Mouse (Mus musculus): ENCODE data around the gene 4930578C19Rik. TPM values are rescaled to one million over a fixed set of nuclear protein-coding genes. Genes with fewer than 3 reads are reported as not detected.
A peak's percentile ranks its signal among the peaks of the same experiment; 100 is the strongest.
"Not testable (repeated sequence)": the region's sequence is repeated elsewhere in the genome, so short reads cannot be mapped to it uniquely, and the experiment has no call there.

Gene 4930578C19Rik
- 1 to 10 TPM; 1.1 to 1.3 TPM for total RNA-seq (2021)

GRCm38 (mm10) chrX:18461198-18461601 lies at the start of gene 4930578C19Rik:
Gene 4930578C19Rik, minus strand, starts transcription at chrX:18461397.
- intact Hi-C loops (cut with DNase I), result no loop called here
- DNase-seq (ENCODE audit: low spot score in 2 of 2), result no peak

GRCm38 (mm10) chrX:18467690-18468089 lies 6.5 kb upstream of the 4930578C19Rik start:
- no peak for DNase-seq (ENCODE audit: low spot score in 2 of 2)
- intact Hi-C loops (cut with DNase I), result no loop called here

- intact Hi-C loops (cut with DNase I), result no loop called here
- no peak for DNase-seq (ENCODE audit: low spot score in 2 of 2)
Measured at GRCm38 (mm10) chrX:18462879-18463278, 1.7 kb upstream of the 4930578C19Rik start.

GRCm38 (mm10) chrX:18451559-18451958 lies 9.6 kb downstream of the 4930578C19Rik start:
- intact Hi-C loops (cut with DNase I), result no loop called here
- DNase-seq (ENCODE audit: low spot score in 2 of 2), result peak in 1 of 2 experiments; percentile 8

- intact Hi-C loops (cut with DNase I), result loop anchor here (2.0 kb wide), 1 partner anchor 281 kb away; no protein-coding TSS in a partner anchor
- peak; percentile 62 to 81 for DNase-seq (ENCODE audit: low spot score in 2 of 2)
Measured at GRCm38 (mm10) chrX:18442066-18442465, 19.1 kb downstream of the 4930578C19Rik start.

GRCm38 (mm10) chrX:18425451-18425850 lies 35.7 kb downstream of the 4930578C19Rik start:
- DNase-seq (ENCODE audit: low spot score in 2 of 2), result no peak
- intact Hi-C loops (cut with DNase I), result no loop called here

GRCm38 (mm10) chrX:18423206-18423605 lies 38.0 kb downstream of the 4930578C19Rik start:
- DNase-seq (ENCODE audit: low spot score in 2 of 2), result peak in 1 of 2 experiments; percentile 33
- intact Hi-C loops (cut with DNase I), result loop anchor here (5.0 kb wide), 1 partner anchor 139 kb away; no protein-coding TSS in a partner anchor

- DNase-seq (ENCODE audit: low spot score in 2 of 2), result peak in 1 of 2 experiments; percentile 47
- intact Hi-C loops (cut with DNase I), result loop anchor here (5.0 kb wide), 1 partner anchor 142 kb away; no protein-coding TSS in a partner anchor
Measured at GRCm38 (mm10) chrX:18420161-18420784, 40.9 kb downstream of the 4930578C19Rik start.

- intact Hi-C loops (cut with DNase I), result loop anchor here (10.0 kb wide), 1 partner anchor 144 kb away; no protein-coding TSS in a partner anchor
- DNase-seq (ENCODE audit: low spot score in 2 of 2), result peak in 1 of 2 experiments; percentile 40
Measured at GRCm38 (mm10) chrX:18418977-18419376, 42.2 kb downstream of the 4930578C19Rik start.

GRCm38 (mm10) chrX:18414560-18414959 lies 46.6 kb downstream of the 4930578C19Rik start:
- intact Hi-C loops (cut with DNase I), result loop anchor here (10.0 kb wide), 1 partner anchor 140 kb away; no protein-coding TSS in a partner anchor

GRCm38 (mm10) chrX:18411071-18411840 lies 49.9 kb downstream of the 4930578C19Rik start:
- intact Hi-C loops (cut with DNase I), result loop anchor here (10.0 kb wide), 1 partner anchor 136 kb away; no protein-coding TSS in a partner anchor
- DNase-seq (ENCODE audit: low spot score in 2 of 2), result no peak

More at GRCm38 (mm10) chrX:18414560-18414959, 46.6 kb downstream of the 4930578C19Rik start:
- no peak for DNase-seq (ENCODE audit: low spot score in 2 of 2)

GRCm38 (mm10) chrX:18409598-18409997 lies 51.6 kb downstream of the 4930578C19Rik start:
- intact Hi-C loops (cut with DNase I), result no loop called here
- DNase-seq (ENCODE audit: low spot score in 2 of 2), result peak in 1 of 2 experiments; percentile 4

- no peak for DNase-seq (ENCODE audit: low spot score in 2 of 2)
- intact Hi-C loops (cut with DNase I), result no loop called here
Measured at GRCm38 (mm10) chrX:18402296-18402695, 58.9 kb downstream of the 4930578C19Rik start.

GRCm38 (mm10) chrX:18396700-18397099 lies 64.5 kb downstream of the 4930578C19Rik start:
- no peak for DNase-seq (ENCODE audit: low spot score in 2 of 2)
- intact Hi-C loops (cut with DNase I), result no loop called here

- intact Hi-C loops (cut with DNase I), result not testable (repeated sequence)
Measured at GRCm38 (mm10) chrX:18384181-18384580, 77.0 kb downstream of the 4930578C19Rik start.

More at GRCm38 (mm10) chrX:18384181-18384580, 77.0 kb downstream of the 4930578C19Rik start:
- DNase-seq (ENCODE audit: low spot score in 2 of 2), result not testable (repeated sequence)
